Mouse (Mus musculus) kidney, postnatal 14 days (tissue): ENCODE measurements around the gene Kif5c.

Source experiments
- DNase-seq: peaks from one replicate; pipeline ENCODE4 v3.0.0; 2022; ENCODE audit warnings: mixed read lengths

The Kif5c gene

GRCm38 (mm10) chr2:49749730-49750576 lies 130.9 kb downstream of the Kif5c start:
- DNase-seq, result no peak

- no peak for DNase-seq
Observed at GRCm38 (mm10) chr2:49751544-49752210, 132.6 kb downstream of the Kif5c start.

GRCm38 (mm10) chr2:49752211-49752607 lies 133.1 kb downstream of the Kif5c start:
- DNase-seq, result no peak

GRCm38 (mm10) chr2:49753062-49753461 lies 134.0 kb downstream of the Kif5c start:
- DNase-seq, result no peak

GRCm38 (mm10) chr2:49755054-49755453 lies 136.0 kb downstream of the Kif5c start:
- no peak for DNase-seq

GRCm38 (mm10) chr2:49757616-49758015 lies 138.5 kb downstream of the Kif5c start:
- DNase-seq, result no peak

GRCm38 (mm10) chr2:49764331-49764946 lies 145.3 kb downstream of the Kif5c start:
- DNase-seq, result peak; percentile 66

GRCm38 (mm10) chr2:49768916-49769315 lies 149.8 kb downstream of the Kif5c start:
- DNase-seq, result peak; percentile 36

- DNase-seq, result peak; percentile 17
Observed at GRCm38 (mm10) chr2:49770440-49770839, 151.3 kb downstream of the Kif5c start.

- no peak for DNase-seq
Observed at GRCm38 (mm10) chr2:49771172-49771571, 152.1 kb downstream of the Kif5c start.

GRCm38 (mm10) chr2:49773194-49773931 lies 154.3 kb downstream of the Kif5c start:
- DNase-seq, result no peak

GRCm38 (mm10) chr2:49774180-49774579 lies 155.1 kb downstream of the Kif5c start:
- DNase-seq, result no peak

GRCm38 (mm10) chr2:49775187-49775586 lies 156.1 kb downstream of the Kif5c start:
- no peak for DNase-seq

GRCm38 (mm10) chr2:49775735-49776134 lies 156.6 kb downstream of the Kif5c start:
- DNase-seq, result no peak

GRCm38 (mm10) chr2:49776407-49776806 lies 157.3 kb downstream of the Kif5c start:
- DNase-seq, result no peak

- DNase-seq, result peak; percentile 67
Observed at GRCm38 (mm10) chr2:49787376-49788050, 168.4 kb downstream of the Kif5c start, which contains the start of gene Lypd6b. Lypd6b (plus strand) TSS chr2:49787688.

- DNase-seq, result no peak
Observed at GRCm38 (mm10) chr2:49788051-49788418, 168.9 kb downstream of the Kif5c start.

- no peak for DNase-seq
Observed at GRCm38 (mm10) chr2:49788643-49789042, 169.5 kb downstream of the Kif5c start.

GRCm38 (mm10) chr2:49789078-49789477 lies 170.0 kb downstream of the Kif5c start:
- DNase-seq, result no peak

GRCm38 (mm10) chr2:49789504-49789903 lies 170.4 kb downstream of the Kif5c start:
- no peak for DNase-seq

GRCm38 (mm10) chr2:49797444-49798143 lies 178.5 kb downstream of the Kif5c start:
- DNase-seq, result no peak

- DNase-seq, result no peak
Observed at GRCm38 (mm10) chr2:49804448-49804847, 185.3 kb downstream of the Kif5c start.
